Mouse (Mus musculus): ENCODE data around the gene Ect2l. TPM values are rescaled to one million over a fixed set of nuclear protein-coding genes. Genes with fewer than 3 reads are reported as not detected.

Gene Ect2l
- polyA plus RNA-seq, 1 experiment from 2014 or later, result 0.17 TPM

- Histone ChIP-seq H3K9ac (no peak overlapping the region), H3K4me1 (no peaks in the 10 kb centered on the region), H3K9me3 (no peaks in the 10 kb centered on the region), H3K4me2 (no peak overlapping the region), H3K27ac (no peak overlapping the region), H3K36me3 (no peaks in the 10 kb centered on the region), H3K27me3 (replicated peaks) (no peaks in the 10 kb centered on the region), H3K4me3 (replicated peaks) (no peak overlapping the region)
- ATAC-seq (ENCODE audit: insufficient read depth, low FRiP score, low read depth), result no peak
- WGBS, result 94% methylated on average over 5 of the region's 5 CpGs
These were observed 80.4 kb downstream of the Ect2l start for GRCm38 (mm10) chr10:18130276-18130675.

- no peak for ATAC-seq (ENCODE audit: insufficient read depth, low FRiP score, low read depth)
- Histone ChIP-seq H3K9ac (no peak overlapping the region), H3K4me1 (no peaks in the 10 kb centered on the region), H3K36me3 (peaks cover 34% of the 10 kb centered on the region), H3K9me3 (no peaks in the 10 kb centered on the region), H3K4me3 (replicated peaks) (no peak overlapping the region), H3K4me2 (no peak overlapping the region), H3K27ac (no peak overlapping the region), H3K27me3 (replicated peaks) (no peaks in the 10 kb centered on the region)
- 86% methylated on average over 8 of the region's 8 CpGs for WGBS
These were observed 92.4 kb downstream of the Ect2l start for GRCm38 (mm10) chr10:18118336-18118735.

- WGBS, result 80% methylated on average over 10 of the region's 10 CpGs
- ATAC-seq (ENCODE audit: insufficient read depth, low FRiP score, low read depth), result no peak
- H3K9me3 ChIP-seq, result no peaks in the 10 kb centered on the region
- H3K36me3 ChIP-seq, result peaks cover 15% of the 10 kb centered on the region
- H3K4me3 ChIP-seq (replicated peaks), result no peak overlapping the region
- no peaks in the 10 kb centered on the region for H3K27me3 ChIP-seq (replicated peaks)
- no peaks in the 10 kb centered on the region for H3K4me1 ChIP-seq
- H3K4me2 ChIP-seq, result no peak overlapping the region
- H3K27ac ChIP-seq, result no peak overlapping the region
- H3K9ac ChIP-seq, result no peak overlapping the region
These were observed 97.1 kb downstream of the Ect2l start for GRCm38 (mm10) chr10:18113473-18114093.

GRCm38 (mm10) chr10:18110940-18111339 lies 99.8 kb downstream of the Ect2l start:
- Histone ChIP-seq H3K36me3 (peaks cover 12% of the 10 kb centered on the region), H3K9me3 (no peaks in the 10 kb centered on the region), H3K27me3 (replicated peaks) (no peaks in the 10 kb centered on the region), H3K4me1 (no peaks in the 10 kb centered on the region), H3K4me3 (replicated peaks) (no peak overlapping the region), H3K27ac (no peak overlapping the region), H3K9ac (no peak overlapping the region), H3K4me2 (no peak overlapping the region)
- ATAC-seq (ENCODE audit: insufficient read depth, low FRiP score, low read depth), result no peak

GRCm38 (mm10) chr10:18107471-18107870 lies 103.2 kb downstream of the Ect2l start:
- Histone ChIP-seq H3K4me1 (no peaks in the 10 kb centered on the region), H3K36me3 (peaks cover 11% of the 10 kb centered on the region; the same call in 1 of the 2 replicates), H3K27me3 (replicated peaks) (no peaks in the 10 kb centered on the region), H3K27ac (no peak overlapping the region), H3K9me3 (no peaks in the 10 kb centered on the region), H3K4me2 (no peak overlapping the region), H3K4me3 (replicated peaks) (no peak overlapping the region), H3K9ac (no peak overlapping the region)
- no peak for ATAC-seq (ENCODE audit: insufficient read depth, low FRiP score, low read depth)
- 73% methylated on average over 5 of the region's 5 CpGs for WGBS

GRCm38 (mm10) chr10:18102166-18102565 lies 108.5 kb downstream of the Ect2l start:
- no peak for ATAC-seq (ENCODE audit: insufficient read depth, low FRiP score, low read depth)
- WGBS, result 61% methylated on average over 5 of the region's 5 CpGs

GRCm38 (mm10) chr10:18090691-18091090 lies 120.0 kb downstream of the Ect2l start:
- Histone ChIP-seq H3K4me2 (no peak overlapping the region), H3K4me3 (replicated peaks) (no peak overlapping the region)

More at GRCm38 (mm10) chr10:18102166-18102565, 108.5 kb downstream of the Ect2l start:
- no peak overlapping the region for H3K9ac ChIP-seq
- no peaks in the 10 kb centered on the region for H3K27me3 ChIP-seq (replicated peaks)
- no peak overlapping the region for H3K27ac ChIP-seq
- H3K9me3 ChIP-seq, result no peaks in the 10 kb centered on the region
- no peaks in the 10 kb centered on the region for H3K4me1 ChIP-seq
- no peak overlapping the region for H3K4me2 ChIP-seq
- H3K4me3 ChIP-seq (replicated peaks), result no peak overlapping the region
- peaks cover 8% of the 10 kb centered on the region; the same call in 1 of the 2 replicates for H3K36me3 ChIP-seq

GRCm38 (mm10) chr10:18082772-18083171 lies 127.9 kb downstream of the Ect2l start:
- Histone ChIP-seq H3K27ac (no peak overlapping the region), H3K36me3 (no peaks in the 10 kb centered on the region), H3K9me3 (no peaks in the 10 kb centered on the region), H3K9ac (no peak overlapping the region), H3K4me1 (no peaks in the 10 kb centered on the region), H3K4me3 (replicated peaks) (no peak overlapping the region), H3K27me3 (replicated peaks) (no peaks in the 10 kb centered on the region), H3K4me2 (no peak overlapping the region)
- 87% methylated on average over 6 of the region's 6 CpGs for WGBS
- no peak for ATAC-seq (ENCODE audit: insufficient read depth, low FRiP score, low read depth)

More at GRCm38 (mm10) chr10:18090691-18091090, 120.0 kb downstream of the Ect2l start:
- no peaks in the 10 kb centered on the region for H3K27me3 ChIP-seq (replicated peaks)
- peaks cover 9% of the 10 kb centered on the region; the same call in 1 of the 2 replicates for H3K36me3 ChIP-seq
- no peaks in the 10 kb centered on the region for H3K4me1 ChIP-seq
- ATAC-seq (ENCODE audit: insufficient read depth, low FRiP score, low read depth), result no peak
- H3K9me3 ChIP-seq, result no peaks in the 10 kb centered on the region
- H3K9ac ChIP-seq, result no peak overlapping the region
- H3K27ac ChIP-seq, result no peak overlapping the region

GRCm38 (mm10) chr10:18081536-18081935 lies 129.2 kb downstream of the Ect2l start:
- 65% methylated on average over 1 of the region's 1 CpGs for WGBS
- ATAC-seq (ENCODE audit: insufficient read depth, low FRiP score, low read depth), result no peak

More at GRCm38 (mm10) chr10:18081536-18081935, 129.2 kb downstream of the Ect2l start:
- Histone ChIP-seq H3K9me3 (no peaks in the 10 kb centered on the region), H3K27me3 (replicated peaks) (no peaks in the 10 kb centered on the region), H3K4me1 (no peaks in the 10 kb centered on the region), H3K4me2 (no peak overlapping the region), H3K27ac (no peak overlapping the region), H3K4me3 (replicated peaks) (no peak overlapping the region), H3K36me3 (no peaks in the 10 kb centered on the region), H3K9ac (no peak overlapping the region)

Other genes starting within 250 kb of the Ect2l start
- 166 and 178 TPM in 2 replicates for gene Abracl, start 187.6 kb downstream of the Ect2l start, polyA plus RNA-seq (2015; fragmentation: Nextera tagmentation; extraction: Ambion mirVana)
- 19.6 and 25.1 TPM in 2 replicates for gene Reps1, start 155.0 kb downstream of the Ect2l start, polyA plus RNA-seq (2015; fragmentation: Nextera tagmentation; extraction: Ambion mirVana)
- gene Ccdc28a, start 24.1 kb upstream of the Ect2l start, polyA plus RNA-seq (2015; fragmentation: Nextera tagmentation; extraction: Ambion mirVana), result 11.2 and 15.3 TPM in 2 replicates
- 7.0 and 8.2 TPM in 2 replicates for gene Nhsl1, start 108.1 kb upstream of the Ect2l start, polyA plus RNA-seq (2015; fragmentation: Nextera tagmentation; extraction: Ambion mirVana)

All from stomach, embryonic 15.5 days (tissue).